Mouse (Mus musculus) neural tube, embryonic 14.5 days (tissue): ENCODE data around the gene Irs1. TPM values are rescaled to one million over a fixed set of nuclear protein-coding genes. Genes with fewer than 3 reads are reported as not detected.

ENCODE experiments used
- ATAC-seq: fragments of 200-750 bp; cut with Nextera tagmentation; 2 replicates; pipeline ENCODE4 v1.8.0; 2017; ENCODE audit warnings: low read depth, mild to moderate bottlenecking, moderate TSS enrichment, moderate library complexity
- H3K27ac ChIP-seq: fragments of 300-500 bp; sonication (generic); 2 replicates; pipeline ENCODE4 v1.5.1; 2014; ENCODE audit warnings: low read depth, mild to moderate bottlenecking, control low read depth, low read length, moderate library complexity, mixed read lengths
- H3K27me3 ChIP-seq: fragments of 300-500 bp; sonication (generic); 2 replicates; pipeline ENCODE4 v1.6.1; 2014; ENCODE audit warnings: low read length; ENCODE audit not compliant: control insufficient read depth, insufficient read depth
- H3K36me3 ChIP-seq: fragments of 300-500 bp; sonication (generic); 2 replicates; pipeline ENCODE4 v1.6.1; 2014; ENCODE audit warnings: low read length, mixed read lengths; ENCODE audit not compliant: control insufficient read depth, insufficient read depth
- H3K4me1 ChIP-seq: fragments of 300-500 bp; sonication (generic); 2 replicates; pipeline ENCODE4 v1.6.1; 2014; ENCODE audit warnings: low read length; ENCODE audit not compliant: control insufficient read depth, insufficient read depth
- H3K4me2 ChIP-seq: fragments of 300-500 bp; sonication (generic); 2 replicates; pipeline ENCODE4 v1.6.1; 2014; ENCODE audit warnings: mild to moderate bottlenecking, low read depth, low read length, control low read depth
- H3K4me3 ChIP-seq: fragments of 300-500 bp; sonication (generic); 2 replicates; pipeline ENCODE4 v1.5.1; 2014; ENCODE audit warnings: low read depth, low read length, control low read depth, mixed read lengths
- H3K9ac ChIP-seq: fragments of 300-500 bp; sonication (generic); replicated peaks from 2 replicates; pipeline ENCODE4 v1.6.1; 2014; ENCODE audit warnings: low read depth, mild to moderate bottlenecking, control low read depth, low read length, mixed read lengths
- H3K9me3 ChIP-seq: fragments of 300-500 bp; sonication (generic); 2 replicates; pipeline ENCODE4 v1.6.1; 2016; ENCODE audit warnings: low read length; ENCODE audit not compliant: control insufficient read depth
- WGBS: fragments of 180-500 bp; shearing (Covaris S2); extraction: QIAGEN DNeasy Blood & Tissue Kit; methylation state at CpG from one replicate; pipeline ENCODE4 v1.1.7; 2014; 5-methylcytosine and 5-hydroxymethylcytosine counted together
- polyA plus RNA-seq: library from polyadenylated mRNA; unstranded; fragments of >200 nt; fragmentation: Nextera tagmentation; extraction: Ambion mirVana; gene quantifications from 2 replicates; pipeline ENCODE4 v1.2.1, GENCODE M21; 2014

Gene Irs1
- polyA plus RNA-seq, 1 experiment from 2014 or later: 9.4 TPM

DNA sequence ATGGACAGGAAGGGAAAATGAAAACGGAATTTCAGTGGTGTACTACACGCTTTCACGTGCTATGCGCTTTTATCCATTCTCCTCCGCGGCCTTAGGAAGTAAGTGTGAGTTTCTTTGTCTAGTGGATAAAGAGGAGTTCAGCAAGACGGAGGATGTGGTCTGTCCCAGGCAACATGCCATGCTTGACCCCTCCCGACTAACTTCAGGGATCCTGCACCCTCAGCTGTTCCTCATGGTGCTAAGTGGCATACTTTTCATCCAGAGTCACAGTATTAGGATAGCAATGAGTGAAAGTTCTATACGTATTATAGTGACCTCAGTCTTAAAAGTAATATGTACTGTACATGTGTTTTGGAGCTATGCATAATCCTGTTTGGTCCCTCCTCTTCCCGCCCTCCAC is 29.6 kb upstream of the Irs1 start:
- ATAC-seq: peak; percentile 5
- H3K27me3 ChIP-seq: no peaks in the 10 kb centered on the region
- peak overlapping the region; percentile 24 for H3K27ac ChIP-seq
- 31% methylated on average over 10 of the region's 10 CpGs for WGBS
- no peak overlapping the region; the same call in 1 of the 2 replicates for H3K4me3 ChIP-seq
- H3K4me2 ChIP-seq: peak overlapping the region; percentile 39
- H3K9me3 ChIP-seq: no peaks in the 10 kb centered on the region
- H3K4me1 ChIP-seq: peaks cover 28% of the 10 kb centered on the region; the same call in 1 of the 2 replicates
- H3K36me3 ChIP-seq: no peaks in the 10 kb centered on the region
- peak overlapping the region; percentile 29; the same call in 1 of the 2 replicates for H3K9ac ChIP-seq

- peak; percentile 6; the same call in 1 of the 2 replicates for ATAC-seq
- peaks cover 29% of the 10 kb centered on the region; the same call in 1 of the 2 replicates for H3K4me1 ChIP-seq
- 22% methylated on average over 6 of the region's 6 CpGs for WGBS
These were observed 29.2 kb upstream of the Irs1 start for GRCm38 (mm10) chr1:82320456-82320855.

GRCm38 (mm10) chr1:82316746-82317126 is 25.5 kb upstream of the Irs1 start:
- Histone ChIP-seq H3K36me3 (no peaks in the 10 kb centered on the region), H3K9me3 (no peaks in the 10 kb centered on the region), H3K4me1 (peaks cover 20% of the 10 kb centered on the region; the same call in 1 of the 2 replicates), H3K4me2 (peak overlapping the region; percentile 60), H3K4me3 (peak overlapping the region; percentile 85), H3K9ac (peak overlapping the region; percentile 80), H3K27me3 (no peaks in the 10 kb centered on the region), H3K27ac (peak overlapping the region; percentile 95)
- no peak; the same call in 1 of the 2 replicates for ATAC-seq
- WGBS: under 1% methylated on average over 25 of the region's 26 CpGs

More at GRCm38 (mm10) chr1:82320456-82320855, 29.2 kb upstream of the Irs1 start:
- peak overlapping the region; percentile 24 for H3K27ac ChIP-seq
- H3K9me3 ChIP-seq: no peaks in the 10 kb centered on the region
- no peaks in the 10 kb centered on the region for H3K36me3 ChIP-seq
- 0 out of 2 replicates have a peak overlapping the region, but pooled peaks have one; percentile 29 for H3K9ac ChIP-seq
- H3K4me2 ChIP-seq: peak overlapping the region; percentile 39
- no peak overlapping the region; the same call in 1 of the 2 replicates for H3K4me3 ChIP-seq
- H3K27me3 ChIP-seq: no peaks in the 10 kb centered on the region

DNA sequence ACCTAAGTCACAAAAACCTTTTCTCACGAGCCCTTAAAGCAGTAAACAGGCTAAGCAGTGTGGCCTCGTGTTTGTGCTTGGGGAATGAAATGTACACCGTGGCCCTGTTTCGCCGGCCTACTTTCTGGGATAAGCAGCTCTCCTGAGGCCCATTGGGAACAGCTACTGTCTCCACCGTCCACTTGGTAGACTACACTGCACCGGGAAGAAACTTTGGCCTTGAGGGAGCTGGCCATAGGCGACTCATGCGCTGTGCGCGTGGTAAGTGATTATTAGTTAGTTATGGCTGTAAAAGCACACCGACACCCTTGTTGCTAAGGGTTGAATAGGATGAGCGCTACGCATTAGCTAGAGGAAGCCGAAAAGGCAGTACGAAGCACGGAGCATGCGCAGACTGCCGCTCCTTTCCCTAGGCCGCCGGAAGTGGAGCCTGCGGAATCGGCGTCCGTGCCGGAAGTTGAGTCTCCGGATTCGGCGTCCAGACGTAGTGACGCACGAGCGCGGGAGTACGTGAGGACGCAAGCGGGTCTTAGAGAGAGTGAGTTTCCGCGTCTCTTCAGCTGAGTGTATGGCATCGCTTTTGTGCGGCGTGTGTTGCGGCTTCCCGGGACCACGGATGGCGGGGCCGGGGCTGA is 25.0 kb upstream of the Irs1 start, which contains the start of gene Rhbdd1:
Gene Rhbdd1 (plus strand): TSS at position 342 of the 635 bp plus-strand sequence.
- Histone ChIP-seq H3K27ac (peak within 1 kb of the TSS; percentile 95), H3K4me3 (peak within 1 kb of the TSS; percentile 85), H3K27me3 (no peaks in the 10 kb centered on the region), H3K9me3 (no peaks in the 10 kb centered on the region), H3K36me3 (no peaks in the 10 kb centered on the region), H3K4me1 (peaks cover 16% of the 10 kb centered on the region; the same call in 1 of the 2 replicates), H3K9ac (peak within 1 kb of the TSS; percentile 80), H3K4me2 (peak within 1 kb of the TSS; percentile 60)
- ATAC-seq: peak; percentile 98
- 3% methylated on average over 47 of the region's 47 CpGs for WGBS

GRCm38 (mm10) chr1:82304483-82304882 is 13.3 kb upstream of the Irs1 start:
- WGBS: 26% methylated on average over 3 of the region's 3 CpGs

DNA sequence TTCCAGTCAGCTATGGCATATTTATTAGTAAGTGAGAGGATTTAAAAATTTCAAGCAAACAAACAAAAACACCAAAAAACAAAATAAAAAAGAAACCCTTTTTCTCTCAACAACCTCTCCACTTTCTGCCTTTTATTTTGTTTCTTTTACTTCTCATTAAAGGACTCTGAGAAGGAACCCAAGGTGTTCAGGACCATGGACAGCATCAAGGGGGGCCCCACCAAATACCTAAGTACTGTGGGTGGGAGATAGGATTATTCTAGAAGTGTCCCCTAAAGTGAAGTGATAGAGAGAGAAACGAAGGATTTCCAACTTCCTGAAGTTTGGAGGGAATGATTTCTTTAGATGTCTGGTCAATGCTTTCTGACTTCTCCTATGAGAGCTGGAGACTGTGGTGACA is 7.4 kb upstream of the Irs1 start:
- H3K9me3 ChIP-seq: no peaks in the 10 kb centered on the region
- H3K36me3 ChIP-seq: no peaks in the 10 kb centered on the region
- H3K9ac ChIP-seq: no peak overlapping the region
- ATAC-seq: no peak
- H3K27ac ChIP-seq: no peak overlapping the region
- H3K27me3 ChIP-seq: no peaks in the 10 kb centered on the region
- 50% methylated on average over 1 of the region's 1 CpGs for WGBS
- H3K4me1 ChIP-seq: no peaks in the 10 kb centered on the region
- no peak overlapping the region for H3K4me3 ChIP-seq
- H3K4me2 ChIP-seq: no peak overlapping the region

More at GRCm38 (mm10) chr1:82304483-82304882, 13.3 kb upstream of the Irs1 start:
- Histone ChIP-seq H3K4me2 (no peak overlapping the region), H3K36me3 (no peaks in the 10 kb centered on the region), H3K9me3 (no peaks in the 10 kb centered on the region), H3K4me1 (0 out of 2 replicates have a peak, but pooled peaks cover 2% of the 10 kb centered on the region), H3K4me3 (no peak overlapping the region), H3K27ac (no peak overlapping the region), H3K9ac (no peak overlapping the region), H3K27me3 (no peaks in the 10 kb centered on the region)
- peak; percentile 51; the same call in 1 of the 2 replicates for ATAC-seq

DNA sequence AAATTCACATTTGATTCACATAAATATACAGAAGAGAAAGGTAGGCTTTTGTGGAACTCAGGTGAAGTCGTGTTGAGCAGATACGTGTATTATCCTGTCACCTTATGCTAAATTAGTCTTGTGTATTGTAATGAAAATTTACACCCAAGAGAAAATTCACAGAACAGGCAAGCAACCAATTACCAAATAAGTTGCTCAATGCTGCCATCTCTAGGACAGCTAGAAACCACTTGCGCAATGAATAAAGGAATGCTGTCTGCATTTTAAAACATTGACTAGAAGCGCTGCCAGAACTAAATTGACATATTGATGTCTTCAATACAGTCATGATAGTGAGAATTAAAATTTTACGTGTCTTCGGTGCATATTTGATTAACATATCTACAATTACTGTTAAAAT is 2.9 kb upstream of the Irs1 start:
- no peak overlapping the region for H3K27ac ChIP-seq
- H3K9me3 ChIP-seq: no peaks in the 10 kb centered on the region
- no peak overlapping the region for H3K9ac ChIP-seq
- no peak for ATAC-seq
- H3K27me3 ChIP-seq: no peaks in the 10 kb centered on the region
- H3K4me3 ChIP-seq: no peak overlapping the region
- peaks cover 11% of the 10 kb centered on the region for H3K4me1 ChIP-seq
- 10% methylated on average over 6 of the region's 6 CpGs for WGBS
- no peak overlapping the region for H3K4me2 ChIP-seq
- H3K36me3 ChIP-seq: no peaks in the 10 kb centered on the region

DNA sequence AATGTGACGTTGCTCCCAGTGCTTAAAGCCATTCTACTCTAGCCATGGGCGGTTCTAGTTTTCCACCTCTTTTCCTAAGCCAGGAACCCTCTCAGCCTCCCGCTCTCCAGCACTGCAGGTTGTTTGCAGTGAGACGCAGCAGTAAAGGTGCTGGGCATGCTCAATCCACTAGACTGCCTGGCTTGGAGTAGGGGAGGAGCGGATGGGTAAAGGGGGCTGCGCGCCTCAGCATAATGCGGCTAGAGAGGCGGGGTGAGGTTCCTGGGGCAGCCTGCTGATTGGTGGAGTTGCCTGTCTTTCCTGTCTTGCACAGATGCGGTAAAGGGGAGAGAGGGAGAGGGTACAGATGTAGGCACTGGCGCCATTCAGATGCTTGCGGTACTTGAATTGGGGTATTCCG is 1.6 kb upstream of the Irs1 start:
- peak; percentile 86 for ATAC-seq
- peak overlapping the region; percentile 35; the same call in 1 of the 2 replicates for H3K9ac ChIP-seq
- H3K36me3 ChIP-seq: no peaks in the 10 kb centered on the region; the same call in 1 of the 2 replicates

More for the DNA sequence above, 1.6 kb upstream of the Irs1 start:
- peak overlapping the region; percentile 84 for H3K4me2 ChIP-seq
- no peaks in the 10 kb centered on the region for H3K9me3 ChIP-seq
- H3K27me3 ChIP-seq: no peaks in the 10 kb centered on the region
- peak overlapping the region; percentile 72 for H3K4me3 ChIP-seq
- 0% methylated on average over 13 of the region's 13 CpGs for WGBS
- peak overlapping the region; percentile 74 for H3K27ac ChIP-seq
- peaks cover 23% of the 10 kb centered on the region for H3K4me1 ChIP-seq
